Mouse (Mus musculus): ENCODE measurements around the gene Card6. TPM values are rescaled to one million over a fixed set of nuclear protein-coding genes. Genes with fewer than 3 reads are reported as not detected.

Gene Card6
- total and polyA plus RNA-seq, 3 experiments: 1.3 to 3.9 (median 1.6) TPM

DNA sequence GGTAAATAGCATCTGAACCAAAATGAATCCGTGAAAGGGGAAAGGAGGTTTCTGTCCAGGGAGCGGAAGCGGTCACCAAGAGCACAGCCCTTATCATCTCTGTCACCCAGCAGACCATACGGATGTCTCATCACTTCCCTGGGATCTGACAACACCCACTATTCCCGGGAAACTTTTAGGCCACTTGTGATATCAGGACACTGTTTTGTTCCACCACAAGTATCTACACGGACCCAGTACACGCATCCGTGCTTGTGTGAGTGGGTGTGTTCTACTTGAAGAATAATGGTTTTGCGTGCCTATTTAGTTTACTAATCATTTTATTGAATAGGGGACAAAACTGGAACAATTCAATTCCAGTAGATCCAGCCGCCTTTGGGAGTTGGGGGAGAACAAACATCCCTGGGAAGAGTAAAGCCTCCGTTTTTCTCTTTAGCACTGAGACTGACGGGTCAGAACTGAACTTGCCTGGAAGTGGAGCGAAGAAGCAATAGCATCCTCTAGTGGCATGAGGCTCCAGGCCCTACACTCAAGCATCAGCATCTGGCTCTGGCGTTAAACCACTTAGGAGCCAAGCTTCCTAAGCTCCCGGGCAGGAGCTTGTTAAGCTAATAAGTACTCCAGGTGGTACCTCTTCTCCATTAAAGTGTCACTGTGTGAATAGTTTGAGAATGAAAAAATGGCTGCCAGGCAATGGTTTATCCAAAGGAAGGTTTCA, 39.4 kb downstream of the Card6 start:
- TF ChIP-seq TCF12 (IDR thresholded peaks at IDR 0.05; ENCODE audit: low read depth, low read length) (no peak), SMC3 (IDR thresholded peaks at IDR 0.05; ENCODE audit: low read depth, low read length) (peak; percentile 57), ELF1 (IDR thresholded peaks at IDR 0.05; ENCODE audit: low read depth, low read length) (no peak), MEF2A (IDR thresholded peaks at IDR 0.05; ENCODE audit: borderline replicate concordance, low read depth, low read length) (no peak), SIN3A (IDR thresholded peaks at IDR 0.05; ENCODE audit: low read length) (no peak), IRF4 (IDR thresholded peaks at IDR 0.05; ENCODE audit: low read depth, low read length) (no peak), MYC (IDR thresholded peaks at IDR 0.05; ENCODE audit: low read depth, low read length) (no peak), MAFK (IDR thresholded peaks at IDR 0.05; ENCODE audit: insufficient replicate concordance, low read length) (no peak), RAD21 (IDR thresholded peaks at IDR 0.05; ENCODE audit: low read depth, low read length) (peak; percentile 81), MAZ (IDR thresholded peaks at IDR 0.05; ENCODE audit: low read depth, low read length) (no peak), CHD2 (IDR thresholded peaks at IDR 0.05; ENCODE audit: low read length) (no peak), HCFC1 (IDR thresholded peaks at IDR 0.05; ENCODE audit: low read depth, low read length) (no peak), ETS1 (conservative IDR thresholded peaks at IDR 0.05; ENCODE audit: low read depth, low read length) (no peak), MAX (IDR thresholded peaks at IDR 0.05; ENCODE audit: low read length) (no peak), TBP (conservative IDR thresholded peaks at IDR 0.05; ENCODE audit: low read depth, low read length) (no peak), ZC3H11A (IDR thresholded peaks at IDR 0.05; ENCODE audit: low read depth, low read length) (no peak), KAT2A (IDR thresholded peaks at IDR 0.05; ENCODE audit: insufficient replicate concordance, low read length) (no peak), POLR2A (IDR thresholded peaks at IDR 0.05; ENCODE audit: low read depth, low read length) (no peak), JUND (conservative IDR thresholded peaks at IDR 0.05; ENCODE audit: low read depth, low read length) (no peak), BHLHE40 (IDR thresholded peaks at IDR 0.05; ENCODE audit: low read depth, low read length) (no peak), CHD1 (IDR thresholded peaks at IDR 0.05; ENCODE audit: low read depth, low read length) (no peak), USF2 (conservative IDR thresholded peaks at IDR 0.05; ENCODE audit: low read depth, low read length) (no peak), CTCF (conservative IDR thresholded peaks at IDR 0.05 in 1 of 2, IDR thresholded peaks at IDR 0.05 in 1 of 2; ENCODE audit: low read depth in 2 of 2, low read length in 2 of 2) (peak; percentile 77)
- no peaks in the 10 kb centered on the region for H3K36me3 ChIP-seq (replicated peaks in 1 of 2; ENCODE audit: control insufficient read depth in 1 of 2, insufficient read depth in 1 of 2, low read length in 1 of 2)
- no peak for DNase-seq (ENCODE audit: extremely low read depth)
- no peaks in the 10 kb centered on the region for H3K9me3 ChIP-seq (replicated peaks; ENCODE audit: low read length)
- no peak overlapping the region for H3K9ac ChIP-seq (ENCODE audit: insufficient read depth, low read depth)
- H3K4me3 ChIP-seq (replicated peaks in 1 of 3; ENCODE audit: low read depth in 2 of 3, low read length in 2 of 3, poor library complexity in 1 of 3): no peak overlapping the region
- in situ Hi-C loops (cut with MboI; ENCODE audit: low pct_ligation_motif_present, low pct_unique_long_range_greater_than_20kb, low sequenced_read_pairs): no loop called here
- H3K27me3 ChIP-seq (replicated peaks): no peaks in the 10 kb centered on the region
- H3K79me2 ChIP-seq (replicated peaks; ENCODE audit: control insufficient read depth, extremely low read depth, insufficient read depth, poor library complexity, severe bottlenecking): no peaks in the 10 kb centered on the region
- H3K4me2 ChIP-seq (ENCODE audit: insufficient read depth, low read depth, poor library complexity, severe bottlenecking): no peak overlapping the region
- dilution Hi-C loops (cut with MboI; ENCODE audit: extremely low pct_ligation_motif_present, extremely low pct_unique_long_range_greater_than_20kb, low sequenced_read_pairs): no loop called here
- H3K4me1 ChIP-seq (ENCODE audit: control insufficient read depth in 1 of 2, insufficient read depth in 2 of 2): peaks cover 0 to 15% of the 10 kb centered on the region in 2 experiments; a peak in 2 of 4 replicates
- no peak overlapping the region for H3K27ac ChIP-seq (ENCODE audit: insufficient read depth, low read depth)
